Comparison of ENCODE assay signal across 12 mouse cellular contexts in the genomic region with DNA sequence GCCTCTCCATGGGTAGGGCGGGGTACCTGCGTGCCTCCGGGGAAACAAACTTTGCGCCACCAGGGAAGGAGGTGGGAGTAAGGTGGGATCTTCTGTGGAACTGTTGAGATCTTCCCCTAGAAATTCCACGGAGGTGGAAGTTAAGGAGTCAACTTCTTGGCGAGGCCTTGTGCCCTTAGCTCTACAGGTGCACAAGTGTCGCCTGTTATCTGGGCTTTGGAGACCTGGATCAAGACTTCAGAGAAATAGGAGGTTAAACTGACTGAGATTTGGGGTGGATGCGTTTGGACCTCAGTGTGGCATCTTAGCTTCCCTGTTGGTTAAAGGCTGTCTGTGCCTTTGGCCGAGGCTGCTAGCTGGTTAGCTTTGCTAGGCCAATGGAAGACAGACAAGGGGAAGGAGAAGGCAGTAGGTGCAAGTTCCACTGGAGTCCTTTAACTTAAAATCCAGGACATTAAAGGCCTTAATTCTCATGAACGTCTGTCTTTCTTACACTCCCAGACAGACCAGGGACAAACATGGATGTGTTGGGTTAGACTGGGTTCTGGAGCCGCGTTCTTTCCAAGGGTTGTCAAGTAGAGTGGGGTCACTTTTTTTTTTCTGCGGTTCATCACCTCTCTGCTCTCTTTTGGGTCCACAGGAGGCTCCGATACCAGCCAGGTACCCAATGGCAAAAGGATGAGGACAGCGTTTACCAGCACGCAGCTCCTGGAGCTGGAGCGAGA. TPM values are rescaled to one million over a fixed set of nuclear protein-coding genes. Genes with fewer than 3 reads are reported as not detected.
A peak's percentile ranks its signal among the peaks of the same experiment; 100 is the strongest.
DNase-seq lines count a peak whose midpoint lies in the region; ATAC-seq and TF ChIP-seq lines count a peak whose summit lies in the region.
"Had no signal": no experiment of that assay in that cellular context is flagged by ENCODE, and none has a peak within 500 bp of the region (broad histone marks: within the 10 kb centered on the region; RNA-seq: fewer than 3 reads in every experiment).

No protein-coding gene starts in this region.

- no peaks in the 10 kb centered on the region for H3K9me3 ChIP-seq in intestine, embryonic 15.5 days
- H3K9me3 ChIP-seq in intestine, postnatal 0 days (ENCODE audit: control insufficient read depth), result no peaks in the 10 kb centered on the region
- no peaks in the 10 kb centered on the region for H3K9me3 ChIP-seq in forebrain, embryonic 12.5 days
- no peaks in the 10 kb centered on the region for H3K9me3 ChIP-seq in limb, embryonic 14.5 days (ENCODE audit: control insufficient read depth, low read length)
- no peaks in the 10 kb centered on the region for H3K9me3 ChIP-seq in stomach, embryonic 15.5 days
- no peaks in the 10 kb centered on the region for H3K9me3 ChIP-seq in liver, embryonic 11.5 days (ENCODE audit: control insufficient read depth, low read length)

- peak overlapping the region; percentile 46 for H3K4me2 ChIP-seq in intestine, embryonic 15.5 days (replicated peaks)
- no peak overlapping the region for H3K4me2 ChIP-seq in intestine, postnatal 0 days (replicated peaks; ENCODE audit: low read depth)
- peak overlapping the region; percentile 56 for H3K4me2 ChIP-seq in forebrain, embryonic 12.5 days
- H3K4me2 ChIP-seq in limb, embryonic 14.5 days (replicated peaks; ENCODE audit: low read depth, low read length, severe bottlenecking), result peak overlapping the region; percentile 42; the same call in 1 of the 2 replicates
- peak overlapping the region; percentile 40 for H3K4me2 ChIP-seq in stomach, embryonic 15.5 days
- no peak overlapping the region for H3K4me2 ChIP-seq in liver, embryonic 11.5 days

- no peak for DNase-seq in limb, embryonic 14.5 days (ENCODE audit: low spot score)
- DNase-seq in liver, embryonic 11.5 days (ENCODE audit: low spot score), result no peak
- no peak for DNase-seq in frontal cortex, postnatal 25 days (ENCODE audit: low spot score in 2 of 2)
- no peak for DNase-seq in layer of hippocampus, adult 8-10 months (ENCODE audit: low spot score in 2 of 2)
- DNase-seq: gastrocnemius, postnatal 36 days had no signal

- no peaks in the 10 kb centered on the region for H3K36me3 ChIP-seq in intestine, embryonic 15.5 days
- no peaks in the 10 kb centered on the region for H3K36me3 ChIP-seq in intestine, postnatal 0 days (ENCODE audit: control insufficient read depth, insufficient read depth)
- no peaks in the 10 kb centered on the region for H3K36me3 ChIP-seq in forebrain, embryonic 12.5 days (replicated peaks)
- H3K36me3 ChIP-seq in limb, embryonic 14.5 days (ENCODE audit: control insufficient read depth, insufficient read depth, low read length), result no peaks in the 10 kb centered on the region
- no peaks in the 10 kb centered on the region for H3K36me3 ChIP-seq in stomach, embryonic 15.5 days
- no peaks in the 10 kb centered on the region for H3K36me3 ChIP-seq in liver, embryonic 11.5 days (ENCODE audit: control insufficient read depth, insufficient read depth, low read length)

- no peak overlapping the region for H3K27ac ChIP-seq in intestine, embryonic 15.5 days
- H3K27ac ChIP-seq in intestine, postnatal 0 days (ENCODE audit: low read depth, low read length), result no peak overlapping the region
- H3K27ac ChIP-seq in forebrain, embryonic 12.5 days, result peak overlapping the region; percentile 59; the same call in 1 of the 2 replicates
- no peak overlapping the region for H3K27ac ChIP-seq in limb, embryonic 14.5 days (replicated peaks; ENCODE audit: low read depth, low read length)
- no peak overlapping the region for H3K27ac ChIP-seq in stomach, embryonic 15.5 days
- no peak overlapping the region for H3K27ac ChIP-seq in liver, embryonic 11.5 days (ENCODE audit: low read depth, low read length)

- no peak for TF ChIP-seq CTCF in intestine, postnatal 0 days (IDR thresholded peaks at IDR 0.05; ENCODE audit: low read depth)

- H3K9ac ChIP-seq in intestine, embryonic 15.5 days, result no peak overlapping the region
- no peak overlapping the region for H3K9ac ChIP-seq in intestine, postnatal 0 days (ENCODE audit: low read depth, low read length)
- peak overlapping the region; percentile 63 for H3K9ac ChIP-seq in forebrain, embryonic 12.5 days
- no peak overlapping the region for H3K9ac ChIP-seq in limb, embryonic 14.5 days (ENCODE audit: low read depth, low read length, severe bottlenecking)
- no peak overlapping the region for H3K9ac ChIP-seq in stomach, embryonic 15.5 days
- H3K9ac ChIP-seq in liver, embryonic 11.5 days (ENCODE audit: low read depth, low read length), result no peak overlapping the region

- H3K4me1 ChIP-seq in intestine, embryonic 15.5 days (replicated peaks), result peaks cover 10% of the 10 kb centered on the region
- no peaks in the 10 kb centered on the region for H3K4me1 ChIP-seq in intestine, postnatal 0 days (replicated peaks; ENCODE audit: control insufficient read depth, insufficient read depth, low read length)
- H3K4me1 ChIP-seq in forebrain, embryonic 12.5 days, result peaks cover 40% of the 10 kb centered on the region
- H3K4me1 ChIP-seq in limb, embryonic 14.5 days (ENCODE audit: control insufficient read depth, insufficient read depth, low read length), result peaks cover 10% of the 10 kb centered on the region
- H3K4me1 ChIP-seq in stomach, embryonic 15.5 days, result peaks cover 9% of the 10 kb centered on the region
- no peaks in the 10 kb centered on the region for H3K4me1 ChIP-seq in liver, embryonic 11.5 days (replicated peaks; ENCODE audit: control insufficient read depth, insufficient read depth, low read length)

- peak overlapping the region; percentile 9; the same call in 1 of the 2 replicates for H3K4me3 ChIP-seq in intestine, embryonic 15.5 days (replicated peaks)
- no peak overlapping the region; the same call in 1 of the 2 replicates for H3K4me3 ChIP-seq in intestine, postnatal 0 days (ENCODE audit: low read depth, low read length)
- H3K4me3 ChIP-seq in forebrain, embryonic 12.5 days (replicated peaks), result peak overlapping the region; percentile 52
- H3K4me3 ChIP-seq in limb, embryonic 14.5 days (replicated peaks; ENCODE audit: low read length), result peak overlapping the region; percentile 28
- no peak overlapping the region for H3K4me3 ChIP-seq in stomach, embryonic 15.5 days (replicated peaks)
- H3K4me3 ChIP-seq in liver, embryonic 11.5 days (ENCODE audit: low read depth, low read length), result no peak overlapping the region

- peaks cover 94% of the 10 kb centered on the region for H3K27me3 ChIP-seq in intestine, embryonic 15.5 days (replicated peaks)
- peaks cover 100% of the 10 kb centered on the region for H3K27me3 ChIP-seq in intestine, postnatal 0 days (replicated peaks; ENCODE audit: control insufficient read depth, insufficient read depth, low read length)
- peaks cover 95% of the 10 kb centered on the region for H3K27me3 ChIP-seq in forebrain, embryonic 12.5 days
- peaks cover 100% of the 10 kb centered on the region for H3K27me3 ChIP-seq in limb, embryonic 14.5 days (ENCODE audit: control insufficient read depth, insufficient read depth, low read length)
- H3K27me3 ChIP-seq in stomach, embryonic 15.5 days (replicated peaks), result peaks cover 98% of the 10 kb centered on the region
- peaks cover 100% of the 10 kb centered on the region for H3K27me3 ChIP-seq in liver, embryonic 11.5 days (replicated peaks; ENCODE audit: control insufficient read depth, insufficient read depth, low read length)

- TF ChIP-seq POLR2A in limb, embryonic 14.5 days (IDR thresholded peaks at IDR 0.05; ENCODE audit: borderline replicate concordance, extremely low read depth, insufficient read depth, insufficient read length), result no peak

- no peak for ATAC-seq in intestine, embryonic 15.5 days
- no peak for ATAC-seq in intestine, postnatal 0 days
- no peak for ATAC-seq in forebrain, embryonic 12.5 days (ENCODE audit: low FRiP score)
- no peak for ATAC-seq in limb, embryonic 14.5 days (ENCODE audit: low FRiP score, low read depth)
- ATAC-seq in stomach, embryonic 15.5 days (ENCODE audit: insufficient read depth, low FRiP score, low read depth), result no peak
- ATAC-seq in liver, embryonic 11.5 days (replicated peaks; ENCODE audit: low FRiP score), result no peak
- ATAC-seq: lung, postnatal 0 days had no signal

- WGBS in intestine, embryonic 15.5 days, result under 1% methylated on average over 17 of the region's 17 CpGs
- WGBS in intestine, postnatal 0 days, result 2% methylated on average over 17 of the region's 17 CpGs
- under 1% methylated on average over 17 of the region's 17 CpGs for whole genome bisulfite sequencing in forebrain, embryonic 12.5 days
- WGBS in limb, embryonic 14.5 days, result under 1% methylated on average over 17 of the region's 17 CpGs
- WGBS in stomach, embryonic 15.5 days, result 3% methylated on average over 17 of the region's 17 CpGs
- 3% methylated on average over 17 of the region's 17 CpGs for whole genome bisulfite sequencing in liver, embryonic 11.5 days

RNA-seq across cellular contexts. Expression of a gene that starts 1.1 kb away (rescaled TPM):
- not detected in 2 replicates for polyA plus RNA-seq in intestine, embryonic 15.5 days (2015; fragmentation: Nextera tagmentation; extraction: Ambion mirVana)
- polyA plus RNA-seq in intestine, postnatal 0 days (2015; fragmentation: Nextera tagmentation; extraction: Ambion mirVana), result not detected in 2 replicates
- 17.9 and 31.3 TPM in 2 replicates for polyA plus RNA-seq in forebrain, embryonic 12.5 days (2016; fragmentation: Nextera tagmentation; extraction: Ambion mirVana)
- polyA plus RNA-seq in limb, embryonic 14.5 days (2012; rRNA removed), result not detected in 2 replicates
- polyA plus RNA-seq in limb, embryonic 14.5 days (2014; fragmentation: Nextera tagmentation; extraction: Ambion mirVana), result not detected in 2 replicates
- not detected in 2 replicates for polyA plus RNA-seq in stomach, embryonic 15.5 days (2015; fragmentation: Nextera tagmentation; extraction: Ambion mirVana)
- not detected in 2 replicates for polyA plus RNA-seq in liver, embryonic 11.5 days (2014; fragmentation: Nextera tagmentation; extraction: Ambion mirVana)
- total RNA-seq in layer of hippocampus, adult 8-10 months (2022), result under 1 TPM in 3 of 4 experiments, not detected in 1; 0.30 to 0.67 (median 0.37) TPM
- total RNA-seq: adrenal gland, postnatal 4 days; ES-E14; gastrocnemius, postnatal 36 days had no signal
- polyA plus RNA-seq: lung, postnatal 0 days had no signal

RNA-seq across cellular contexts. Expression of a gene that starts 31.9 kb away (rescaled TPM):
- polyA plus RNA-seq in intestine, embryonic 15.5 days (2015; fragmentation: Nextera tagmentation; extraction: Ambion mirVana), result 26.1 and 26.8 TPM in 2 replicates
- 30.7 and 34.7 TPM in 2 replicates for polyA plus RNA-seq in intestine, postnatal 0 days (2015; fragmentation: Nextera tagmentation; extraction: Ambion mirVana)
- polyA plus RNA-seq in forebrain, embryonic 12.5 days (2016; fragmentation: Nextera tagmentation; extraction: Ambion mirVana), result 48.5 and 53.7 TPM in 2 replicates
- polyA plus RNA-seq in limb, embryonic 14.5 days (2012; rRNA removed), result 27.1 and 35.7 TPM in 2 replicates
- 52.1 and 52.6 TPM in 2 replicates for polyA plus RNA-seq in limb, embryonic 14.5 days (2014; fragmentation: Nextera tagmentation; extraction: Ambion mirVana)
- polyA plus RNA-seq in stomach, embryonic 15.5 days (2015; fragmentation: Nextera tagmentation; extraction: Ambion mirVana), result 27.2 and 33.0 TPM in 2 replicates
- polyA plus RNA-seq in liver, embryonic 11.5 days (2014; fragmentation: Nextera tagmentation; extraction: Ambion mirVana), result 32.7 and 33.2 TPM in 2 replicates
- 10 to 100 TPM; 17.7 to 23.0 (median 20.5) TPM for total RNA-seq in layer of hippocampus, adult 8-10 months (2022)

Comparison
In these comparisons a context has a peak if more than half of its experiments do, and no peak if none do; other contexts are left out.
1. H3K4me2 ChIP-seq: peak in intestine, embryonic 15.5 days (single experiment), forebrain, embryonic 12.5 days (single experiment), limb, embryonic 14.5 days (single experiment) and stomach, embryonic 15.5 days (single experiment); none in intestine, postnatal 0 days (single experiment) and liver, embryonic 11.5 days (single experiment).
2. H3K4me3 ChIP-seq: peak in intestine, embryonic 15.5 days (single experiment), forebrain, embryonic 12.5 days (single experiment) and limb, embryonic 14.5 days (single experiment); none in intestine, postnatal 0 days (single experiment), stomach, embryonic 15.5 days (single experiment) and liver, embryonic 11.5 days (single experiment).
3. RNA of a gene that starts 1.1 kb away (polyA plus RNA-seq): 17.9 to 31.3 TPM in forebrain, embryonic 12.5 days; not detected in limb, embryonic 14.5 days, not detected in intestine, embryonic 15.5 days, not detected in intestine, postnatal 0 days, not detected in stomach, embryonic 15.5 days and not detected in liver, embryonic 11.5 days; every median in the first group is over 10 times any median in the second.